Mouse (Mus musculus): ENCODE measurements around the gene Spata7. TPM values are rescaled to one million over a fixed set of nuclear protein-coding genes. Genes with fewer than 3 reads are reported as not detected.

Spata7 gene
- polyA plus RNA-seq, 1 experiment = 22.2 TPM

DNA sequence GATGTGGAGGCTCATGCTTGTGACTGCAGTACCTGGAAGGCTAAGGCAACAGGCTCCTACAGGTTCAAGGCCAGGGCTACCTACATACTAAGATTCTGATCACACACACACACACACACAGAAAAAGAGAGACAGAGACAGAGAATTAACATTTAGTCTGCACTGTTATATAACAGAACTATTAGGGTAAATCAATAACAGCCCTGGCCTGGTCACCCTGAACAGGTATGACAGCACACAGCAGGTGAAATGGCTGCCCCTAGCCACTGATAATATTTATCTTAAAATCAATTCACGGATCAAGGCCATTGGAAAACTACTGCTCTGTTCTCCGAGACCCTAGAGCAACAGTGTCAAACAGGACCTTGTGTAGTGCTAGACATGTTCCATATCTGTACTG is 88.2 kb downstream of the Spata7 start:
- Histone ChIP-seq H3K4me1 (ENCODE audit: control insufficient read depth, insufficient read depth, low read length) (no peaks in the 10 kb centered on the region), H3K27ac (ENCODE audit: insufficient read depth, low read length) (no peak overlapping the region)
- no peak for TF ChIP-seq EP300 (IDR thresholded peaks at IDR 0.05; ENCODE audit: insufficient read depth, low read depth, low read length)
- no peak for TF ChIP-seq POLR2A (IDR thresholded peaks at IDR 0.05; ENCODE audit: insufficient read depth, low read length)

More for the DNA sequence above, 88.2 kb downstream of the Spata7 start:
- Histone ChIP-seq H3K9ac (ENCODE audit: low read depth, poor library complexity, severe bottlenecking) (no peak overlapping the region), H3K36me3 (ENCODE audit: control insufficient read depth, insufficient read depth, low read length, poor library complexity, severe bottlenecking) (peaks cover 3% of the 10 kb centered on the region; the same call in 1 of the 2 replicates), H3K9me3 (replicated peaks; ENCODE audit: control insufficient read depth, insufficient read depth, low read length, poor library complexity, severe bottlenecking) (no peaks in the 10 kb centered on the region), H3K27me3 (ENCODE audit: control insufficient read depth, insufficient read depth, low read length, poor library complexity, severe bottlenecking) (no peaks in the 10 kb centered on the region), H3K4me3 (ENCODE audit: low read depth, low read length) (no peak overlapping the region)

Other genes starting within 250 kb of the Spata7 start
- gene Kcnk10, start 49.8 kb upstream of the Spata7 start, polyA plus RNA-seq (2011; ENCODE audit: insufficient read depth, insufficient read length, low read depth, missing spikeins) = not detected in 2 replicates
- gene Ptpn21, start 109.2 kb downstream of the Spata7 start, polyA plus RNA-seq (2011; ENCODE audit: insufficient read depth, insufficient read length, low read depth, missing spikeins) = 22.3 and 25.0 TPM in 2 replicates
- 155 and 157 TPM in 2 replicates for gene Zc3h14, start 118.8 kb downstream of the Spata7 start, polyA plus RNA-seq (2011; ENCODE audit: insufficient read depth, insufficient read length, low read depth, missing spikeins)